Mouse (Mus musculus): Measurements from ENCODE around the gene Antxrl. TPM values are rescaled to one million over a fixed set of nuclear protein-coding genes. Genes with fewer than 3 reads are reported as not detected.

Gene Antxrl
- not detected in 2 replicates for polyA plus RNA-seq (2016; fragmentation: Nextera tagmentation; extraction: Ambion mirVana)

GRCm38 (mm10) chr14:34052516-34052915 lies at the start of gene Antxrl:
Gene Antxrl, plus strand, starts transcription at chr14:34052707.
- Histone ChIP-seq H3K27ac (replicated peaks) (no peak within 1 kb of the TSS), H3K27me3 (ENCODE audit: low read depth, poor library complexity, severe bottlenecking) (no peaks in the 10 kb centered on the region), H3K36me3 (no peaks in the 10 kb centered on the region), H3K4me1 (no peaks in the 10 kb centered on the region), H3K9me3 (replicated peaks) (no peaks in the 10 kb centered on the region), H3K4me3 (no peak within 1 kb of the TSS)
- WGBS = 97% methylated on average over 6 of the region's 6 CpGs
- no peak for DNase-seq (ENCODE audit: low spot score)

GRCm38 (mm10) chr14:34015063-34015462 lies 37.4 kb upstream of the Antxrl start, which contains the start of gene Gm30083:
Gene Gm30083, minus strand, starts transcription at chr14:34015182.
- Histone ChIP-seq H3K9me3 (replicated peaks) (no peaks in the 10 kb centered on the region), H3K27me3 (ENCODE audit: low read depth, poor library complexity, severe bottlenecking) (no peaks in the 10 kb centered on the region), H3K4me3 (no peak within 1 kb of the TSS), H3K27ac (replicated peaks) (no peak within 1 kb of the TSS), H3K4me1 (no peaks in the 10 kb centered on the region), H3K36me3 (no peaks in the 10 kb centered on the region)
- DNase-seq (ENCODE audit: low spot score) = no peak
- 86% methylated on average over 3 of the region's 3 CpGs for WGBS

- H3K4me1 ChIP-seq = no peaks in the 10 kb centered on the region
- H3K27me3 ChIP-seq (ENCODE audit: low read depth, poor library complexity, severe bottlenecking) = no peaks in the 10 kb centered on the region
- H3K36me3 ChIP-seq = no peaks in the 10 kb centered on the region
- DNase-seq (ENCODE audit: low spot score) = no peak
- H3K4me3 ChIP-seq = no peak within 1 kb of the TSS
- H3K27ac ChIP-seq (replicated peaks) = no peak within 1 kb of the TSS
- no peaks in the 10 kb centered on the region for H3K9me3 ChIP-seq (replicated peaks)
- WGBS = 93% methylated on average over 4 of the region's 4 CpGs
Measured at GRCm38 (mm10) chr14:34016381-34016780, 36.1 kb upstream of the Antxrl start, which contains the start of gene Gm5460. Gene Gm5460, plus strand, starts transcription at chr14:34016758.

- Histone ChIP-seq H3K4me3 (no peak overlapping the region), H3K27me3 (ENCODE audit: low read depth, poor library complexity, severe bottlenecking) (no peaks in the 10 kb centered on the region), H3K36me3 (no peaks in the 10 kb centered on the region), H3K27ac (replicated peaks) (no peak overlapping the region), H3K9me3 (replicated peaks) (no peaks in the 10 kb centered on the region), H3K4me1 (no peaks in the 10 kb centered on the region)
- DNase-seq (ENCODE audit: low spot score) = no peak
- 83% methylated on average over 2 of the region's 2 CpGs for WGBS
Measured at GRCm38 (mm10) chr14:34016938-34017337, 35.6 kb upstream of the Antxrl start.

GRCm38 (mm10) chr14:34026710-34027109 lies 25.8 kb upstream of the Antxrl start:
- WGBS = 74% methylated on average over 2 of the region's 2 CpGs
- no peak for DNase-seq (ENCODE audit: low spot score)
- no peak overlapping the region for H3K27ac ChIP-seq (replicated peaks)
- H3K27me3 ChIP-seq (ENCODE audit: low read depth, poor library complexity, severe bottlenecking) = no peaks in the 10 kb centered on the region
- no peaks in the 10 kb centered on the region for H3K36me3 ChIP-seq
- peaks cover 7% of the 10 kb centered on the region; the same call in 1 of the 2 replicates for H3K9me3 ChIP-seq (replicated peaks)
- H3K4me3 ChIP-seq = no peak overlapping the region
- no peaks in the 10 kb centered on the region for H3K4me1 ChIP-seq

- Histone ChIP-seq H3K9me3 (replicated peaks) (no peaks in the 10 kb centered on the region), H3K4me1 (no peaks in the 10 kb centered on the region), H3K4me3 (no peak overlapping the region), H3K36me3 (no peaks in the 10 kb centered on the region), H3K27me3 (ENCODE audit: low read depth, poor library complexity, severe bottlenecking) (no peaks in the 10 kb centered on the region), H3K27ac (replicated peaks) (no peak overlapping the region)
- 83% methylated on average over 8 of the region's 8 CpGs for WGBS
- no peak for DNase-seq (ENCODE audit: low spot score)
Measured at GRCm38 (mm10) chr14:34033841-34034610, 18.5 kb upstream of the Antxrl start.

GRCm38 (mm10) chr14:34041241-34041640 lies 11.3 kb upstream of the Antxrl start:
- Histone ChIP-seq H3K27ac (replicated peaks) (no peak overlapping the region), H3K4me1 (0 out of 2 replicates have a peak, but pooled peaks cover 2% of the 10 kb centered on the region), H3K36me3 (no peaks in the 10 kb centered on the region), H3K9me3 (replicated peaks) (no peaks in the 10 kb centered on the region), H3K4me3 (no peak overlapping the region), H3K27me3 (ENCODE audit: low read depth, poor library complexity, severe bottlenecking) (no peaks in the 10 kb centered on the region)
- WGBS = 79% methylated on average over 4 of the region's 4 CpGs
- DNase-seq (ENCODE audit: low spot score) = no peak

GRCm38 (mm10) chr14:34043341-34043740 lies 9.2 kb upstream of the Antxrl start:
- H3K27ac ChIP-seq (replicated peaks) = no peak overlapping the region
- no peak overlapping the region for H3K4me3 ChIP-seq
- 0 out of 2 replicates have a peak, but pooled peaks cover 3% of the 10 kb centered on the region for H3K4me1 ChIP-seq
- no peak for DNase-seq (ENCODE audit: low spot score)
- no peaks in the 10 kb centered on the region for H3K36me3 ChIP-seq
- H3K9me3 ChIP-seq (replicated peaks) = no peaks in the 10 kb centered on the region
- no peaks in the 10 kb centered on the region for H3K27me3 ChIP-seq (ENCODE audit: low read depth, poor library complexity, severe bottlenecking)
- WGBS = 70% methylated on average over 3 of the region's 3 CpGs

GRCm38 (mm10) chr14:34050101-34050779 lies 2.3 kb upstream of the Antxrl start:
- Histone ChIP-seq H3K27me3 (ENCODE audit: low read depth, poor library complexity, severe bottlenecking) (no peaks in the 10 kb centered on the region), H3K4me1 (0 out of 2 replicates have a peak, but pooled peaks cover 3% of the 10 kb centered on the region), H3K4me3 (no peak overlapping the region), H3K9me3 (replicated peaks) (no peaks in the 10 kb centered on the region), H3K36me3 (no peaks in the 10 kb centered on the region), H3K27ac (replicated peaks) (no peak overlapping the region)
- WGBS = 84% methylated on average over 5 of the region's 5 CpGs
- DNase-seq (ENCODE audit: low spot score) = no peak

GRCm38 (mm10) chr14:34071665-34072064 lies 19.2 kb downstream of the Antxrl start:
- no peak for DNase-seq (ENCODE audit: low spot score)
- no peaks in the 10 kb centered on the region for H3K36me3 ChIP-seq
- no peaks in the 10 kb centered on the region for H3K27me3 ChIP-seq (ENCODE audit: low read depth, poor library complexity, severe bottlenecking)
- H3K9me3 ChIP-seq (replicated peaks) = no peaks in the 10 kb centered on the region
- no peak overlapping the region for H3K27ac ChIP-seq (replicated peaks)
- H3K4me3 ChIP-seq = no peak overlapping the region
- H3K4me1 ChIP-seq = no peaks in the 10 kb centered on the region
- 72% methylated on average over 6 of the region's 6 CpGs for WGBS

GRCm38 (mm10) chr14:34075346-34075745 lies 22.8 kb downstream of the Antxrl start:
- no peak for DNase-seq (ENCODE audit: low spot score)
- Histone ChIP-seq H3K9me3 (replicated peaks) (no peaks in the 10 kb centered on the region), H3K4me1 (no peaks in the 10 kb centered on the region), H3K36me3 (no peaks in the 10 kb centered on the region), H3K27me3 (ENCODE audit: low read depth, poor library complexity, severe bottlenecking) (no peaks in the 10 kb centered on the region), H3K4me3 (no peak overlapping the region), H3K27ac (replicated peaks) (no peak overlapping the region)
- 57% methylated on average over 4 of the region's 4 CpGs for WGBS

GRCm38 (mm10) chr14:34077222-34077621 lies 24.7 kb downstream of the Antxrl start:
- 75% methylated on average over 5 of the region's 5 CpGs for WGBS
- no peaks in the 10 kb centered on the region for H3K9me3 ChIP-seq (replicated peaks)
- H3K4me1 ChIP-seq = 0 out of 2 replicates have a peak, but pooled peaks cover 2% of the 10 kb centered on the region
- H3K27ac ChIP-seq (replicated peaks) = no peak overlapping the region
- DNase-seq (ENCODE audit: low spot score) = no peak
- H3K36me3 ChIP-seq = no peaks in the 10 kb centered on the region
- H3K27me3 ChIP-seq (ENCODE audit: low read depth, poor library complexity, severe bottlenecking) = peaks cover 7% of the 10 kb centered on the region; the same call in 1 of the 2 replicates
- no peak overlapping the region for H3K4me3 ChIP-seq

- Histone ChIP-seq H3K36me3 (no peaks in the 10 kb centered on the region), H3K9me3 (replicated peaks) (no peaks in the 10 kb centered on the region), H3K27ac (replicated peaks) (no peak overlapping the region), H3K4me1 (0 out of 2 replicates have a peak, but pooled peaks cover 2% of the 10 kb centered on the region), H3K27me3 (ENCODE audit: low read depth, poor library complexity, severe bottlenecking) (peaks cover 7% of the 10 kb centered on the region; the same call in 1 of the 2 replicates), H3K4me3 (no peak overlapping the region)
- DNase-seq (ENCODE audit: low spot score) = no peak
- 82% methylated on average over 4 of the region's 4 CpGs for WGBS
Measured at GRCm38 (mm10) chr14:34078293-34078692, 25.8 kb downstream of the Antxrl start.

Data from midbrain, embryonic 10.5 days (tissue).